Mouse (Mus musculus): ENCODE measurements around the gene Serinc5. TPM values are rescaled to one million over a fixed set of nuclear protein-coding genes. Genes with fewer than 3 reads are reported as not detected.

The Serinc5 gene
- total RNA-seq, 2 experiments from 2014 or later, result 15.3 to 17.5 TPM

- intact Hi-C loops (cut with DNase I), result no loop called here
- no peak for DNase-seq (ENCODE audit: low spot score)
These were observed 428 bp downstream of the Serinc5 start for GRCm38 (mm10) chr13:92611254-92611784.

- DNase-seq (ENCODE audit: low spot score), result no peak
- intact Hi-C loops (cut with DNase I), result no loop called here
These were observed 1.0 kb downstream of the Serinc5 start for GRCm38 (mm10) chr13:92611917-92612316.

- no peak for DNase-seq (ENCODE audit: low spot score)
- intact Hi-C loops (cut with DNase I), result no loop called here
These were observed 2.2 kb downstream of the Serinc5 start for GRCm38 (mm10) chr13:92613094-92613493.

- intact Hi-C loops (cut with DNase I), result no loop called here
- no peak for DNase-seq (ENCODE audit: low spot score)
These were observed 4.3 kb downstream of the Serinc5 start for GRCm38 (mm10) chr13:92615201-92615600.

- DNase-seq (ENCODE audit: low spot score), result no peak
- intact Hi-C loops (cut with DNase I), result no loop called here
These were observed 5.6 kb downstream of the Serinc5 start for GRCm38 (mm10) chr13:92616459-92616858.

GRCm38 (mm10) chr13:92626196-92626595, 15.3 kb downstream of the Serinc5 start:
- intact Hi-C loops (cut with DNase I), result loop anchor here (5.0 kb wide), 1 partner anchor 44 kb away; no protein-coding TSS in a partner anchor
- DNase-seq (ENCODE audit: low spot score), result no peak

GRCm38 (mm10) chr13:92626725-92627124, 15.8 kb downstream of the Serinc5 start:
- intact Hi-C loops (cut with DNase I), result loop anchor here (5.0 kb wide), 1 partner anchor 44 kb away; no protein-coding TSS in a partner anchor

GRCm38 (mm10) chr13:92629509-92629908, 18.6 kb downstream of the Serinc5 start:
- intact Hi-C loops (cut with DNase I), result loop anchor here (5.0 kb wide), 1 partner anchor 47 kb away; no protein-coding TSS in a partner anchor
- no peak for DNase-seq (ENCODE audit: low spot score)

More at GRCm38 (mm10) chr13:92626725-92627124, 15.8 kb downstream of the Serinc5 start:
- DNase-seq (ENCODE audit: low spot score), result no peak

- intact Hi-C loops (cut with DNase I), result loop anchor here (5.0 kb wide), 1 partner anchor 46 kb away; no protein-coding TSS in a partner anchor
- no peak for DNase-seq (ENCODE audit: low spot score)
These were observed 20.6 kb downstream of the Serinc5 start for GRCm38 (mm10) chr13:92631450-92631849.

- DNase-seq (ENCODE audit: low spot score), result no peak
- intact Hi-C loops (cut with DNase I), result loop anchor here (5.0 kb wide), 1 partner anchor 45 kb away; no protein-coding TSS in a partner anchor
These were observed 21.7 kb downstream of the Serinc5 start for GRCm38 (mm10) chr13:92632550-92632949.

- intact Hi-C loops (cut with DNase I), result no loop called here
- no peak for DNase-seq (ENCODE audit: low spot score)
These were observed 24.1 kb downstream of the Serinc5 start for GRCm38 (mm10) chr13:92635040-92635439.

- intact Hi-C loops (cut with DNase I), result no loop called here
- no peak for DNase-seq (ENCODE audit: low spot score)
These were observed 25.5 kb downstream of the Serinc5 start for GRCm38 (mm10) chr13:92636226-92636909.

GRCm38 (mm10) chr13:92636910-92637275, 26.0 kb downstream of the Serinc5 start:
- DNase-seq (ENCODE audit: low spot score), result no peak

GRCm38 (mm10) chr13:92639093-92640014, 28.5 kb downstream of the Serinc5 start:
- intact Hi-C loops (cut with DNase I), result no loop called here
- no peak for DNase-seq (ENCODE audit: low spot score)

More at GRCm38 (mm10) chr13:92636910-92637275, 26.0 kb downstream of the Serinc5 start:
- intact Hi-C loops (cut with DNase I), result no loop called here

GRCm38 (mm10) chr13:92644199-92644598, 33.3 kb downstream of the Serinc5 start:
- DNase-seq (ENCODE audit: low spot score), result no peak
- intact Hi-C loops (cut with DNase I), result no loop called here

GRCm38 (mm10) chr13:92644753-92645152, 33.9 kb downstream of the Serinc5 start:
- DNase-seq (ENCODE audit: low spot score), result no peak
- intact Hi-C loops (cut with DNase I), result no loop called here

- peak; percentile 12 for DNase-seq (ENCODE audit: low spot score)
- intact Hi-C loops (cut with DNase I), result no loop called here
These were observed 36.8 kb downstream of the Serinc5 start for GRCm38 (mm10) chr13:92647695-92648094.

- intact Hi-C loops (cut with DNase I), result no loop called here
These were observed 38.2 kb downstream of the Serinc5 start for GRCm38 (mm10) chr13:92649111-92649510.

GRCm38 (mm10) chr13:92650956-92651355, 40.1 kb downstream of the Serinc5 start:
- no peak for DNase-seq (ENCODE audit: low spot score)
- intact Hi-C loops (cut with DNase I), result no loop called here

More at GRCm38 (mm10) chr13:92649111-92649510, 38.2 kb downstream of the Serinc5 start:
- DNase-seq (ENCODE audit: low spot score), result no peak

- no peak for DNase-seq (ENCODE audit: low spot score)
- intact Hi-C loops (cut with DNase I), result no loop called here
These were observed 41.6 kb downstream of the Serinc5 start for GRCm38 (mm10) chr13:92652498-92652897.

Measured in heart, postnatal 25 days (tissue).